Mouse (Mus musculus) liver (tissue): ENCODE data around the gene Gm20824.
"Not testable (repeated sequence)": the region's sequence is repeated elsewhere in the genome, so short reads cannot be mapped to it uniquely, and the experiment has no call there.

Experiments
- DNase-seq: peaks from one replicate; pipeline ENCODE4 v3.0.0-alpha.2; 2020; ENCODE audit warnings: mixed read lengths

The Gm20824 gene

DNA sequence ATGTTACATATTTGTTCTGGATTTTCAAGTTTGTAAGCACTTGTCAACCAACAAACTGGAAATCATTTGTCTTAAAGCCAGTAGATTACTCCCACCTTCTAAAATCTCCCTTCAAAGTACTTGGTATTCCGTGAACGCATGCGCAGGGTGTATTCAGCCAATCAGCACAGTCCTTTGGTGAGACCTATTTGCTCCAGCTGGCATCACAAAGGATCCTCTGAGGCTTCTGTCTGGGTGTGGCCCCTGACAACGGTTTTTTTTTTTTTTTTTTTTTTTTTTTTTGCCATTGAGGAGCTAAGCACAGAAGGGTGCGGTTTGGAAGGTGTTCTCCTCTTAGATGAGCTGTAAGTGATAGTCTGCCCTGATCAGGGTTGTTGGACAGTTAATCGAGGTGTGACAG, at the start of gene Gm20824:
TSS of gene Gm20824 (plus strand) at position 301 of the 400 bp plus-strand sequence.
- DNase-seq: not testable (repeated sequence)
